Mouse (Mus musculus): ENCODE measurements around the gene Rbm28. TPM values are rescaled to one million over a fixed set of nuclear protein-coding genes. Genes with fewer than 3 reads are reported as not detected.

Gene Rbm28
- polyA plus RNA-seq, 1 experiment from 2014 or later = 56.0 TPM

GRCm38 (mm10) chr6:29203861-29204585 lies 39.2 kb upstream of the Rbm28 start:
- Histone ChIP-seq H3K4me3 (no peak overlapping the region), H3K9ac (no peak overlapping the region), H3K4me2 (replicated peaks) (no peak overlapping the region), H3K9me3 (no peaks in the 10 kb centered on the region), H3K27ac (no peak overlapping the region), H3K27me3 (replicated peaks) (peaks cover 5% of the 10 kb centered on the region; the same call in 1 of the 2 replicates), H3K4me1 (peaks cover 3% of the 10 kb centered on the region), H3K36me3 (peaks cover 44% of the 10 kb centered on the region)
- WGBS = 90% methylated on average over 6 of the region's 6 CpGs
- no peak for ATAC-seq (ENCODE audit: low FRiP score, low read depth)

DNA sequence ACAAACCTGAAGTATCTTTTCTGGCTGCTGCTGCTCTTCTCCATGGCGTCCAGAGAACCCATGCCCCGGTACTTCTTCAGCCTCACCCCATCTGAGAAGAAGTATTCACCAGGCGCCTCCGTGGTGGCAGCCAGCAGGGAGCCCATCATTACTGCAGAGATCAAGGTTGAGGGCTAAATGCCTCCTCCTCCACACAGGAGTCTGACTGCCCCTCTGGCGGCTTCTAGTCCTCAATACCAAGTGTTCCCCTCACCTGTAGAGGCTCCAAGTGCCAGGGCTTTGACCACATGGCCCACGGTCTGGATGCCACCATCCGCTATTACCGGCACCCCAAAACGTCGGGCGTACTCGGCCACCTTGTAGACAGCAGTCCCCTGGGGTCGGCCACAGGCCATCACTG lies 38.3 kb upstream of the Rbm28 start:
- no peak for ATAC-seq (ENCODE audit: low FRiP score, low read depth)
- WGBS = 91% methylated on average over 13 of the region's 13 CpGs
- H3K36me3 ChIP-seq = peaks cover 44% of the 10 kb centered on the region

DNA sequence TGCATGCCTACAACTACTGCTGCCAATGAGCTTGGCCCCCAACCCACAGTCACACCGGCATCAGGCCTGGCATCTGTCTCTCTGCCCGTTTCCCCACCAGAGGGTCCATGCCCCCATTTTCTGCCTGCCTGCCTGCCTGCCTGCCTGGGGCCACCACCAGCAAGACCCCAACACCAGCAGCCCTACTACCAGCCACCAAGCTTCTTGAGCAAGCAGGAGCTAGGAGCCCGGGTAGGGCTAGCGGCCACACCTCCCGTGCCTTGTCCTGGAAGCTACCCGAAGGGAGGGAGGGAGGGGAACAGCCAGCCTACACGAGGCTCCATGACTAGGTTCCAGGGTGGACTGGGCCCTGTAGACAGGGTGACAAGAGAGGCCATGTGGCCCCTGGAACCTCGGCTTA lies 37.2 kb upstream of the Rbm28 start:
- Histone ChIP-seq H3K36me3 (peaks cover 42% of the 10 kb centered on the region), H3K4me3 (no peak overlapping the region), H3K27me3 (replicated peaks) (peaks cover 5% of the 10 kb centered on the region; the same call in 1 of the 2 replicates), H3K4me1 (peaks cover 12% of the 10 kb centered on the region), H3K9me3 (no peaks in the 10 kb centered on the region), H3K9ac (no peak overlapping the region), H3K27ac (no peak overlapping the region), H3K4me2 (replicated peaks) (no peak overlapping the region)
- 89% methylated on average over 7 of the region's 8 CpGs for WGBS
- no peak for ATAC-seq (ENCODE audit: low FRiP score, low read depth)

More for the DNA sequence above, 38.3 kb upstream of the Rbm28 start:
- Histone ChIP-seq H3K4me3 (no peak overlapping the region), H3K4me1 (peaks cover 10% of the 10 kb centered on the region), H3K4me2 (replicated peaks) (no peak overlapping the region), H3K27ac (no peak overlapping the region), H3K9ac (no peak overlapping the region), H3K9me3 (no peaks in the 10 kb centered on the region), H3K27me3 (replicated peaks) (peaks cover 5% of the 10 kb centered on the region; the same call in 1 of the 2 replicates)

- Histone ChIP-seq H3K4me3 (no peak overlapping the region), H3K4me2 (replicated peaks) (no peak overlapping the region), H3K36me3 (peaks cover 38% of the 10 kb centered on the region), H3K27ac (no peak overlapping the region), H3K9ac (no peak overlapping the region), H3K9me3 (no peaks in the 10 kb centered on the region), H3K27me3 (replicated peaks) (peaks cover 5% of the 10 kb centered on the region; the same call in 1 of the 2 replicates), H3K4me1 (peaks cover 12% of the 10 kb centered on the region)
- WGBS = 90% methylated on average over 5 of the region's 5 CpGs
- no peak for ATAC-seq (ENCODE audit: low FRiP score, low read depth)
These were observed 36.5 kb upstream of the Rbm28 start for GRCm38 (mm10) chr6:29201341-29201740.

DNA sequence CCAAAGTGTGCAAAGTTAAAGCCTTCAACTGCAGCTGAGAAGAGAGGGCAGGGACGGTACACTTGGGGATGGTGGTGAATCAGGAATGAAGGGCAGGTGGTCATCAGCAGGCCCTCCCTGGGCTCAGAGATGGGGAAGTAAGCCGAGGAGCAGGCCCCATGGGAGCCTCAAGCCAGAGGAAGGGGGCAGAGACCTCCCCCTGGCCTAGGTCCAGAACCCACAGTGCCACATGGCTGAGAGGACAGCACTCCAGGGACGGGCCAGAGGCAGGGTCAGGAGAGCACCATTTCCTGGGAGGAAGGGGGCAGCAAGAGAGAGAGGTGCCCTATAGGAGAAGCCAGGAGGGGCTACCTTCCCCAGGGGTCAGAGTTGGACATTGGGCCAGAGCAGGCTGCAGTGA lies 35.7 kb upstream of the Rbm28 start:
- H3K36me3 ChIP-seq = peaks cover 33% of the 10 kb centered on the region
- peaks cover 12% of the 10 kb centered on the region for H3K4me1 ChIP-seq
- H3K4me3 ChIP-seq = no peak overlapping the region
- H3K4me2 ChIP-seq (replicated peaks) = no peak overlapping the region
- no peak overlapping the region for H3K27ac ChIP-seq
- ATAC-seq (ENCODE audit: low FRiP score, low read depth) = no peak
- peaks cover 5% of the 10 kb centered on the region; the same call in 1 of the 2 replicates for H3K27me3 ChIP-seq (replicated peaks)
- H3K9me3 ChIP-seq = no peaks in the 10 kb centered on the region
- no peak overlapping the region for H3K9ac ChIP-seq
- WGBS = 70% methylated on average over 3 of the region's 3 CpGs

- ATAC-seq (ENCODE audit: low FRiP score, low read depth) = no peak; the same call in 1 of the 2 replicates
- Histone ChIP-seq H3K27me3 (replicated peaks) (peaks cover 5% of the 10 kb centered on the region; the same call in 1 of the 2 replicates), H3K4me3 (no peak overlapping the region; the same call in 1 of the 2 replicates), H3K27ac (no peak overlapping the region), H3K9me3 (no peaks in the 10 kb centered on the region), H3K4me2 (replicated peaks) (peak overlapping the region; percentile 64), H3K9ac (no peak overlapping the region), H3K36me3 (peaks cover 29% of the 10 kb centered on the region), H3K4me1 (peaks cover 12% of the 10 kb centered on the region)
- 45% methylated on average over 8 of the region's 8 CpGs for WGBS
These were observed 34.5 kb upstream of the Rbm28 start for GRCm38 (mm10) chr6:29199223-29199855.

- Histone ChIP-seq H3K36me3 (peaks cover 21% of the 10 kb centered on the region), H3K27me3 (replicated peaks) (peaks cover 5% of the 10 kb centered on the region; the same call in 1 of the 2 replicates), H3K27ac (no peak overlapping the region), H3K4me3 (peak overlapping the region; percentile 33), H3K4me1 (peaks cover 12% of the 10 kb centered on the region), H3K4me2 (replicated peaks) (peak overlapping the region; percentile 64), H3K9ac (no peak overlapping the region), H3K9me3 (no peaks in the 10 kb centered on the region)
- WGBS = 10% methylated on average over 25 of the region's 25 CpGs
- peak; percentile 85 for ATAC-seq (ENCODE audit: low FRiP score, low read depth)
These were observed 33.8 kb upstream of the Rbm28 start for GRCm38 (mm10) chr6:29198309-29199222.

DNA sequence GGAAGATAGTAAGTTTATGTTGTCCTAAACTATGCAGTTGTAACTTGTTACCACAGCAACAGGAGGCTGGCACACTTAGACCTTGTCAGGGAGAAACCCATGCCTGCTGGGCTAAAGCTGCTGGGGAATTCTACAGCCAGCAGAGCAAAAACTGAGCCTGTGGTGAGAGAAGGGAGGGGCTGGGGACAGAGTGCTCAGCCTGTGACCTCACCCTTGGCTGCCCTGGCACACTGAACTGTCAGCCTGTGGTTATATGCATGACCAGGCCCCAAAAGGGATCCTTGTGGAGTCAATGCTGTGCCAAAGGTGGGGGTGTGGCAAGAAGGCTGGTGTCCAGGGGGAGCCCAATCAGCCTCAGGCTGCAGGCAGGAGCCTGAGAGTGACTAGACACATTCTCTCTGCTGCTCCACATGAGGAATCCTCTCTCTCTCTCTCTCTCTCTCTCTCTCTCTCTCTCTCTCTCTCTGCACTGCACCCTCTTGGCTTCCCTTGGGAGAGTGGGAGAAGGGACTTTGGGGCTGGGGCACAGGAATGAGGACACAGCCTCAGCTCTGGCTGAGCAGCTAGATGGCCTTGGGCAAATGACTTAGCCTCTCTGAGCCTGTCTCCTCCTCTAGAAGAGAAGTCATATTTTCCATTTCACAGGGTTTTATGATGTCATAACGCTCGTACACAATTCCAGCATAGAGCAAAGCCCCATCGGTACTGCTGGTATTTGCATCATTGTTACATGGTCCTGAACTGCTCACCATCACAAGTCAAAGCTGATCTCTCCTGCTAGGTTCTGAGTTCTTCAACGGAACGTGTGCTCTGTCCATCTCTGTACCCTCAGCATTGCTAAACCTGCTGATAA lies 31.3 kb upstream of the Rbm28 start:
- no peak for ATAC-seq (ENCODE audit: low FRiP score, low read depth)
- Histone ChIP-seq H3K27ac (no peak overlapping the region), H3K9ac (peak overlapping the region; percentile 9; the same call in 1 of the 2 replicates), H3K4me1 (peaks cover 12% of the 10 kb centered on the region), H3K36me3 (peaks cover 5% of the 10 kb centered on the region), H3K27me3 (replicated peaks) (peaks cover 5% of the 10 kb centered on the region; the same call in 1 of the 2 replicates), H3K4me3 (no peak overlapping the region), H3K4me2 (replicated peaks) (no peak overlapping the region), H3K9me3 (no peaks in the 10 kb centered on the region)
- 82% methylated on average over 5 of the region's 5 CpGs for WGBS

DNA sequence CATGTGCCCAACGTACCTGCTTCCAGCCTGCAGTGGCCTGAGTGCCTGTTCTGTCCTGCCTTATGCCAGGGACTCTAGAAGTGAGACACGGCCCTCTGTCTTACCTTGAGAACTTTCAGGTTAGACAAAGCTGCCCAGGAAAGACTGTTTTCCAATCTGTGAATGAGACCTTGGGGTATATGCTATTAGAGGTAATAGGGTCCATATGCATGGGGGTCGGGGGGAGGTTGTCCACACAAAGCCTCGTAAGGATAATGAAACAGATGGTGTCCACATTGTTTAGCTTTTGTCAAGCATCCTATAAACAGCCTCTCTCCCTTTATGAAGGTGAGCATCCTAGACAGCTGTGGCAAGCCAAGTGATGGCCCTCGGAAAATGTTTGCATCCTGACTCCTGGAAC lies 30.3 kb upstream of the Rbm28 start:
- H3K9ac ChIP-seq = no peak overlapping the region
- no peak overlapping the region for H3K4me2 ChIP-seq (replicated peaks)
- H3K4me1 ChIP-seq = peaks cover 12% of the 10 kb centered on the region
- ATAC-seq (ENCODE audit: low FRiP score, low read depth) = no peak
- 76% methylated on average over 5 of the region's 5 CpGs for WGBS
- H3K27ac ChIP-seq = no peak overlapping the region
- H3K4me3 ChIP-seq = no peak overlapping the region
- no peaks in the 10 kb centered on the region; the same call in 1 of the 2 replicates for H3K36me3 ChIP-seq
- no peaks in the 10 kb centered on the region; the same call in 1 of the 2 replicates for H3K27me3 ChIP-seq (replicated peaks)
- no peaks in the 10 kb centered on the region for H3K9me3 ChIP-seq

DNA sequence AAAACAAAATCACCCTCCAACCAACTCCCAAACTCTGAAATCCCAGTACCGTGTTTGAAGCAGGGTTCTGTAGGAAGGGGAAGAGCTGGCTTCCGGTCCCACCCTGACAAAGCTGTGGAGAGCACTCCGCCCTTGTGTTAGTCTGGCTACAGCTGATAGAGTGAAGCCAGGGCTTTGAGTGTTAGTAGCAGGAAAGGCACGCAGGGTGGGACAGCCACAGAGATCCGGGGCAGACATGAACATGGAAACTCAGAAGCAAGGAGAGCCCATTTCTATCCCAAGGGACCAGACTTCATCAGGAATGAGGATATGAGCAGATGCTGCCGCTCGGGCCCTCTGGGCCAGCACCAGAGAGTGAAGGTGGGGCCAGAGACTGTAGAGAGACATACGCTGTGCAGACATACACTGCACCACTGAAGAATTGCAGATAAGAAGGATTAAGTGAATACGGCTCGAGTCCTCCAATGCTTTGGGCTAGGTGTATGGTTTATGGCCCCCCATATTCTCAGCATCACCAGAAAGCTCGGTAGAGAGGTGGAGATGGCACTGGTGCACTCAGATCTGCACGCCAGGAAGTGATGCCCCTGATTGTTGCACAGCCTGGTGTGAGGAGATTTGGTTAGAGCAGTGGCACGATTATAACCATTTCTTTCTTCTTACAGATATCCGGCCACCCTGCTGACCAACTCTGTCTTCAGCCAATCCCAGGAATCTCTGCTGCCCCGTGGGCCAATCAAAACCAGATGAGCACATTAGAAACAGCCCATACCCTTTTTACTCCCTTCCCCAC lies 29.4 kb upstream of the Rbm28 start:
- Histone ChIP-seq H3K4me1 (peaks cover 10% of the 10 kb centered on the region), H3K27ac (no peak overlapping the region), H3K9me3 (no peaks in the 10 kb centered on the region), H3K27me3 (replicated peaks) (no peaks in the 10 kb centered on the region), H3K36me3 (no peaks in the 10 kb centered on the region), H3K9ac (no peak overlapping the region), H3K4me3 (no peak overlapping the region), H3K4me2 (replicated peaks) (no peak overlapping the region)
- no peak for ATAC-seq (ENCODE audit: low FRiP score, low read depth)
- 73% methylated on average over 15 of the region's 15 CpGs for WGBS
